Mouse (Mus musculus) kidney, postnatal 0 days (tissue): ENCODE measurements at regions not wholly inside any gene's neighbourhood (a gene's known extent, or its start where the extent isn't known, plus 50 kb on each side); places are given as distances from the start of the nearest gene placed in this dataset.

Source experiments
- ATAC-seq: fragments of 200-750 bp; cut with Nextera tagmentation; replicated peaks from 2 replicates; pipeline ENCODE4 v1.8.0; 2017; ENCODE audit warnings: low read depth, moderate number of reproducible peaks, moderate TSS enrichment, moderate library complexity; ENCODE audit not compliant: low FRiP score
- DNase-seq: peaks from one replicate; pipeline ENCODE4 v3.0.0-alpha.2; 2016; ENCODE audit warnings: low spot score
- H3K27ac ChIP-seq: fragments of 300-500 bp; sonication (generic); 2 replicates; pipeline ENCODE4 v1.5.1; 2014; ENCODE audit warnings: mild to moderate bottlenecking
- H3K27me3 ChIP-seq: fragments of 300-500 bp; sonication (generic); 2 replicates; pipeline ENCODE4 v1.6.1; 2014; ENCODE audit warnings: low read length, mixed read lengths; ENCODE audit not compliant: insufficient read depth
- H3K36me3 ChIP-seq: fragments of 300-500 bp; sonication (generic); 2 replicates; pipeline ENCODE4 v1.6.1; 2014; ENCODE audit warnings: low read length, mixed read lengths; ENCODE audit not compliant: insufficient read depth
- H3K4me1 ChIP-seq: fragments of 300-500 bp; sonication (generic); replicated peaks from 2 replicates; pipeline ENCODE4 v1.6.1; 2014; ENCODE audit warnings: antibody characterized with exemption, low read length, mixed read lengths; ENCODE audit not compliant: insufficient read depth
- H3K4me2 ChIP-seq: fragments of 300-500 bp; sonication (generic); 2 replicates; pipeline ENCODE4 v1.6.1; 2014; ENCODE audit warnings: mild to moderate bottlenecking, low read length, moderate library complexity, mixed read lengths
- H3K4me3 ChIP-seq: fragments of 300-500 bp; sonication (generic); replicated peaks from 2 replicates; pipeline ENCODE4 v1.5.1; 2014; ENCODE audit warnings: low read depth, low read length
- H3K9ac ChIP-seq: fragments of 300-500 bp; sonication (generic); 2 replicates; pipeline ENCODE4 v1.6.1; 2014; ENCODE audit warnings: low read depth, low read length
- H3K9me3 ChIP-seq: fragments of 300-500 bp; sonication (generic); replicated peaks from 2 replicates; pipeline ENCODE4 v1.6.1; 2016; ENCODE audit warnings: low read length, inconsistent platforms, mixed read lengths
- CTCF ChIP-seq: IDR thresholded peaks from 2 replicates; pipeline ENCODE4 v1.5.1; 2016; ENCODE audit warnings: antibody characterized with exemption, low read depth, mild to moderate bottlenecking, moderate library complexity
- WGBS: fragments of 180-500 bp; shearing (Covaris S2); extraction: QIAGEN DNeasy Blood & Tissue Kit; methylation state at CpG from one replicate; pipeline ENCODE4 v1.1.7; 2014; 5-methylcytosine and 5-hydroxymethylcytosine counted together

DNA sequence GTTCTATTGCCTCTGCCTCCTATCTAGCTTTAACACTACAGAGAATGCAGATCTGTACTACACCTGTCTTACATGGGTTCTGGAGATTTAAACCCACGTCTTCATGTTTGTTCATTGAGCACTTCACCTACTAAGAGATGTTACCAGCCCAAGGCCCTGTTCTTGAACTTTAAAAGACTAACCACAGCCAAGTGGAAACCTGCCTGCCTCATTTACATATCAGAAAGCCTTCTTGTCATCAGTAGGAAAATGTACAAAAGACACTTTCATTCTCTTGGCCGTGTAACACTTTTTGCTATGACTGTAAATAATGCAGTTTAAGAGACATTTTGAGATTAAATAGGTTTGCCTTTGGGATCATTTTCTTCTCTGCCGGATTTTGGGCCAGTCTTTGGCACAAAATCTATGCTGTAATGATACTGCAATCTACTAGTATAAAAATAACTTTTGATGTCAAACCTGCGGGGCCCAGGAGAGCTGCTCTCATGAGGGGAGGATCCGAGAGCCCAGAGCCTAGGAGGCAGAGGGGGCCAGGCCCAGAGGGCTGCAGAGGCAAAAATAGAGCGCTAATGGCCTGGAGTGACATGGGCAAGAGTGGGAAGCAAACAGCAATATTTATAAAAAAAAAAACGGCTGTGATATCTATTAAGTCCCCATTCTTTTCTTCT lies 318.4 kb upstream of the Myo3a start:
- no peaks in the 10 kb centered on the region for H3K4me1 ChIP-seq
- DNase-seq: no peak
- H3K9me3 ChIP-seq: no peaks in the 10 kb centered on the region
- ATAC-seq: no peak
- H3K27me3 ChIP-seq: no peaks in the 10 kb centered on the region
- no peak for TF ChIP-seq CTCF
- no peaks in the 10 kb centered on the region for H3K36me3 ChIP-seq
- 71% methylated on average over 7 of the region's 7 CpGs for WGBS
- H3K9ac ChIP-seq: no peak overlapping the region
- no peak overlapping the region for H3K27ac ChIP-seq
- H3K4me3 ChIP-seq: no peak overlapping the region
- peak overlapping the region; percentile 49; the same call in 1 of the 2 replicates for H3K4me2 ChIP-seq

DNA sequence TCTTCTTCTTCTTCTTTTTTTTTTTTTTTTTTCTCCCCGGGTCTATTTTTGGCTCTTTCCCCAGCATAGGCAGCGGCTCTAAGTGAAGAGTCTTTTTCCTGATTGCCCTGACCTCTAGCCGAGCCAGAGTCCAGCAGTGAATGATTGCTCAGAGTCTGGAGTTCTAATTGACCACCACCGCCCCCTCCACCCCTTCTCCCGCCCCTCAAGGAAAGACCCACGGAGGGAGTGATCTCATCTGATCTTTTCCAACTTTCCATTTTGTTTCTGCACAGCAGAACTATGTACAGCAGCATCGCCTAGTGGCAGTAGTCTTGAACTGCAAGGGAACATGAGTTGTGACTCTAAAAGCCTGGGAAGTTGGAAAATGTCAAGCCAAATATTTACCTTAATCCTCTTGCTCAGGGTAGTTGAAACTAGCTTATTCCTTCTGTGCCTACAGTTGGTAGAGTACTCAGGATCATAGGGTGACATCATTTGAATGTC lies 317.8 kb upstream of the Myo3a start:
- Histone ChIP-seq H3K9ac (no peak overlapping the region), H3K4me3 (0 out of 2 replicates have a peak overlapping the region, but pooled peaks have one; percentile 16), H3K27ac (no peak overlapping the region), H3K27me3 (no peaks in the 10 kb centered on the region), H3K4me2 (peak overlapping the region; percentile 49), H3K9me3 (no peaks in the 10 kb centered on the region), H3K36me3 (no peaks in the 10 kb centered on the region), H3K4me1 (no peaks in the 10 kb centered on the region)
- TF ChIP-seq CTCF: peak; percentile 86
- DNase-seq: peak; percentile 86
- 0 out of 2 replicates have a peak, but pooled peaks have one; percentile 40 for ATAC-seq
- WGBS: 4% methylated on average over 7 of the region's 7 CpGs

DNA sequence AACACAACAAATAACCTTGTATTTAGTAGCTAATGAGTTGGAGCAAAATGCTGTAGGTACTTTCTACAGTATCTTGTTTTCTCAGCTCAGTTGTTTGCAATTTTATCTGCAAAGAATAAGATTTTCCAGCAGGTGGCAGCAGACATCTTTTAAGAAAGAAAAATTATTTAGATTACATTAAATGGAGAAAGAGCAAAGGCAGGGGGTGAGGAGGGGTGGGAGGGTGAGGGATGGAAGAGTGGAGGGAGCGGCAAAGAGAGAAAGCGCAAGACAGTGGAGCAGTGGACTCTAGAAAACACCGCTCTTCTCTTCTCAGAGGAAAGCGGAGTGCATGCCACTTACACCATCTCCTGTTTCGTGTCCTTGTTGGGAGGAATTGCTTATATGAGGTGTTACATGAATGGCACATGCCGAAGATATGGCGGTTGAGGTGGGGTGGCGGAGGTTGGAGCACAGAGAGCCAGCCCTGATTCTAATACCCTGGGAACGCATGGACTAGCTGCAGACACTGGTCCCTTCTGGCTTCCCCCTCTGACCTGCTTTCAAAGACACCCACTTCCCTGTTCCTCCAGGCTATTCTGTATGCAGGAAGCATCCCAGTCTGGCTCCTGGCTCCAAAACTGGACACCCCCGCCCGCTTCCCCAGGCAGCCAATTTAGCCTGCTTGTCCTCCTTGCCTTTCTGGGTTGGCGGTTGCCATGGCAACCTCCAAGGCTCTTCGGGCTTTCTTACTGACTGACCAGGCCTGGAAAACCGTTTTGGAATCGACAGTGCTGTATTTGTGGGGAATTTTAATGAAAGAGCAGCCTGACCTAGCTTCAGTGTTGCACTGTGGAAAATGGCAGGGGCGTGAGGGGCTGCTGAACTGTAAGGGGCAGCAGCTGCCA lies 309.3 kb upstream of the Myo3a start:
- Histone ChIP-seq H3K9ac (no peak overlapping the region), H3K9me3 (no peaks in the 10 kb centered on the region), H3K4me1 (0 out of 2 replicates have a peak, but pooled peaks cover 5% of the 10 kb centered on the region), H3K27me3 (no peaks in the 10 kb centered on the region), H3K27ac (no peak overlapping the region), H3K36me3 (no peaks in the 10 kb centered on the region), H3K4me2 (peak overlapping the region; percentile 47), H3K4me3 (peak overlapping the region; percentile 13; the same call in 1 of the 2 replicates)
- ATAC-seq: no peak; the same call in 1 of the 2 replicates
- WGBS: 26% methylated on average over 16 of the region's 16 CpGs
- peak; percentile 63 for DNase-seq
- peak; percentile 55; the same call in 1 of the 2 replicates for TF ChIP-seq CTCF

DNA sequence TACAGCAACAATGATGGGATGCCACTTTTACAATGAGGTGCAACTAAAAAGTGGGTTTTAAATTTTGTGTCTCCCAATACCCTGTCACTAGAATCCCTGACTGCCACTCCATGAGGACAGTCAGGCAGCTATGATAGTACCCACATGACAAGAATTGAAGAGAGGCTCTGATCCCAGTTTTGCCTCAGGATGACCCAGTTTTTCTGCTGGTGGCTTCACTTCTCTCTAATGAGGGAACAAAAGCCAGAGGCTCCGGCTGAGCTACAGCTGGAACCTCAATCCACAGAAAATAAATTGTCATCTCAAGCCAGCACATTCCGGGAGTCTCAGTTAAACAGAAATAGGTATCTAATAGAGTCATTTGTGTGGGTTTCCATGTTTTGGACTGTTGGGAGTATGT lies 308.2 kb upstream of the Myo3a start:
- Histone ChIP-seq H3K9me3 (no peaks in the 10 kb centered on the region), H3K27ac (no peak overlapping the region), H3K4me3 (no peak overlapping the region), H3K9ac (no peak overlapping the region), H3K4me2 (no peak overlapping the region), H3K27me3 (no peaks in the 10 kb centered on the region), H3K4me1 (0 out of 2 replicates have a peak, but pooled peaks cover 5% of the 10 kb centered on the region), H3K36me3 (no peaks in the 10 kb centered on the region)
- TF ChIP-seq CTCF: no peak
- 76% methylated on average over 2 of the region's 2 CpGs for WGBS
- ATAC-seq (no peak), DNase-seq (no peak)

DNA sequence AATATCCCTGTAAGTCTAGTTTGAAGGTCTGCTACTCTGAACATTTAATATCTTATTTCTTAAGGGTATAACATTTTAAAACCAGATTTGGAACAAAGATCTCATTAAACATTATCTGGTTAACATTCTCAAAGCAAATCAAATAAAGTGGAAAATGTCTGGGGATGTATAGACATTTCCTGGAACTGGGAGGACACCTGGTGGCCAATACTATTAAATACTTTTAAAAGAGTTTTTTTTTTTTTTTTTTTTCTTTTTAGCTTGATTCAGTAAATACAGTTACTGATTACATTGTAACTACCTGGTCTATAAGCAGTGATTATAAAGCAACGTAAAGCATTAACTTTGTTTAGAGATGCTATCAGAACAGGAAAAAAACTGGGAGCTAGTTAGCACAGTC lies 299.6 kb upstream of the Myo3a start:
- DNase-seq (peak; percentile 45), ATAC-seq (no peak)
- no peak overlapping the region for H3K4me2 ChIP-seq
- no peaks in the 10 kb centered on the region for H3K9me3 ChIP-seq
- H3K27me3 ChIP-seq: no peaks in the 10 kb centered on the region
- TF ChIP-seq CTCF: peak; percentile 61
- H3K27ac ChIP-seq: no peak overlapping the region
- H3K4me3 ChIP-seq: no peak overlapping the region
- H3K4me1 ChIP-seq: no peaks in the 10 kb centered on the region
- H3K36me3 ChIP-seq: no peaks in the 10 kb centered on the region
- no peak overlapping the region for H3K9ac ChIP-seq
- 45% methylated on average over 1 of the region's 1 CpGs for WGBS

DNA sequence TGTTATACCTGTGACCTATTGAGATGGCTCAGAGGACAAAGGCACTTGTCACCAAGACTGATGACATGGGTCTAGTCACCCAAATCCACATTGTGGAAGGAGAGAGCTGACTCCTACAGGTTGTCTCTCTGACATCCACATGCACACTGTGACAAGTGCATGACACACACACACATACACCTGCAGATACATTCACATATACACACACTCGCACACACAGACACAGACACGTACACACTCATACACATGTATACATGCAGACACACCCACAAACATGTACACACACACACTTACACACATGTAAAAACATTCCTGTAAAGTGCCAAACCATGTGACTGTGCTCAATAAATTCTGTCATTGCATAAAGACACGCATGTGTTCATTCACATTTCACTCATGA lies 287.3 kb upstream of the Myo3a start:
- H3K27ac ChIP-seq: no peak overlapping the region
- no peaks in the 10 kb centered on the region for H3K36me3 ChIP-seq
- no peak overlapping the region for H3K9ac ChIP-seq
- ATAC-seq: no peak
- H3K4me1 ChIP-seq: no peaks in the 10 kb centered on the region
- no peaks in the 10 kb centered on the region for H3K27me3 ChIP-seq
- WGBS: 90% methylated on average over 3 of the region's 3 CpGs
- TF ChIP-seq CTCF: no peak
- no peak overlapping the region for H3K4me3 ChIP-seq
- H3K4me2 ChIP-seq: no peak overlapping the region
- no peaks in the 10 kb centered on the region for H3K9me3 ChIP-seq
- DNase-seq: no peak
